Mouse (Mus musculus) kidney, adult 2 months (tissue): ENCODE measurements at regions not wholly inside any gene's neighbourhood (a gene's known extent, or its start where the extent isn't known, plus 50 kb on each side); places are given as distances from the start of the nearest gene placed in this dataset.

Experiments
- CTCF ChIP-seq: fragments of 200-500 bp; conservative IDR thresholded peaks from 2 replicates; pipeline ENCODE4 v1.5.1; 2011; ENCODE audit warnings: low read depth, mild to moderate bottlenecking, control low read depth, low read length, moderate library complexity, mixed read lengths; ENCODE audit not compliant: insufficient read depth, insufficient read length
- POLR2A ChIP-seq: fragments of 200-500 bp; IDR thresholded peaks from one replicate; pipeline ENCODE4 v1.6.1; 2011; ENCODE audit warnings: low read depth, low read length, control low read depth

DNA sequence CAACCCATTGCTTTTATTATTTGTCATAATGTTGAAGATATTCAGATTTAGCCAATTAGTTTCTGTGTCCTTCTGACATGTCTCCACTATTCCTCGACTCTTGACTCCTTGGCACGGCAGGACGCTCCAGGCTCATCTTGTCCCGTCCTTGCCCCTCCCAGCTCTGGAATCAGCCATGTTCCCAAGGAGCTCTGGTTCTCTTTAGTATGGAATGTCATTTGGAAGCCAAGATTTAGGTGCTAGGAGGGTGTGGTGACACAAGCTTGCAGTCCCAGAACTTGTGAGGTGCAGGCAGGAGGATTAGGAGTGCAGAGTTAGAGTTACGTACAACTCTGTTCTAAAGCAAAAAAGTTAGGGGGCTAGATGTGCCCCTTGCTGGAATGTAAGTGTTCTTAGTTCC lies 166.9 kb upstream of the Klf4 start:
- no peak for TF ChIP-seq CTCF
- TF ChIP-seq POLR2A: no peak
